Mouse (Mus musculus) forebrain, embryonic 14.5 days (tissue): ENCODE data around the gene Ran. TPM values are rescaled to one million over a fixed set of nuclear protein-coding genes. Genes with fewer than 3 reads are reported as not detected.
A peak's percentile ranks its signal among the peaks of the same experiment; 100 is the strongest.

Experiments used
- ATAC-seq: fragments of 200-750 bp; cut with Nextera tagmentation; 2 replicates; pipeline ENCODE4 v1.8.0; 2017; ENCODE audit warnings: mild to moderate bottlenecking, moderate library complexity
- DNase-seq: peaks from one replicate; pipeline ENCODE4 v3.0.0-alpha.2; 2015; ENCODE audit warnings: low spot score
- H3K27ac ChIP-seq: fragments of 300-500 bp; sonication (generic); 2 replicates; pipeline ENCODE4 v1.5.1; 2014; ENCODE audit warnings: low read depth, mild to moderate bottlenecking, control low read depth, low read length, moderate library complexity
- H3K27me3 ChIP-seq: fragments of 300-500 bp; sonication (generic); replicated peaks from 2 replicates; pipeline ENCODE4 v1.6.1; 2014; ENCODE audit warnings: low read length, control low read depth, mixed read lengths; ENCODE audit not compliant: control insufficient read depth, insufficient read depth
- H3K36me3 ChIP-seq: fragments of 300-500 bp; sonication (generic); 2 replicates; pipeline ENCODE4 v1.6.1; 2014; ENCODE audit warnings: low read length, control low read depth; ENCODE audit not compliant: control insufficient read depth, insufficient read depth
- H3K4me1 ChIP-seq: fragments of 300-500 bp; sonication (generic); 2 replicates; pipeline ENCODE4 v1.6.1; 2014; ENCODE audit warnings: antibody characterized with exemption, low read length, control low read depth; ENCODE audit not compliant: control insufficient read depth, insufficient read depth
- H3K4me2 ChIP-seq: fragments of 300-500 bp; sonication (generic); 2 replicates; pipeline ENCODE4 v1.6.1; 2014; ENCODE audit warnings: mild to moderate bottlenecking, control low read depth, low read length
- H3K4me3 ChIP-seq: fragments of 300-500 bp; sonication (generic); 2 replicates; pipeline ENCODE4 v1.5.1; 2014; ENCODE audit warnings: low read depth, low read length, control low read depth
- H3K9ac ChIP-seq: fragments of 300-500 bp; sonication (generic); 2 replicates; pipeline ENCODE4 v1.6.1; 2014; ENCODE audit warnings: mild to moderate bottlenecking, low read length, control low read depth, moderate library complexity
- H3K9me3 ChIP-seq: fragments of 300-500 bp; sonication (generic); replicated peaks from 2 replicates; pipeline ENCODE4 v1.6.1; 2016; ENCODE audit warnings: low read length, control low read depth, mixed read lengths; ENCODE audit not compliant: control insufficient read depth
- WGBS: fragments of 180-500 bp; shearing (Covaris S2); extraction: QIAGEN DNeasy Blood & Tissue Kit; methylation state at CpG from one replicate; pipeline ENCODE4 v1.1.7; 2014; 5-methylcytosine and 5-hydroxymethylcytosine counted together
- polyA plus RNA-seq: library from polyadenylated mRNA; unstranded; fragments of >200 nt; fragmentation: Nextera tagmentation; extraction: Ambion mirVana; gene quantifications from 2 replicates; pipeline ENCODE4 v1.2.1, GENCODE M21; 2014

The Ran gene
- polyA plus RNA-seq, 1 experiment from 2014 or later, result 632 TPM

- Histone ChIP-seq H3K27ac (no peak overlapping the region), H3K4me1 (peaks cover 8% of the 10 kb centered on the region; the same call in 1 of the 2 replicates), H3K4me2 (no peak overlapping the region), H3K4me3 (no peak overlapping the region), H3K27me3 (no peaks in the 10 kb centered on the region), H3K9me3 (no peaks in the 10 kb centered on the region), H3K9ac (no peak overlapping the region), H3K36me3 (peaks cover 40% of the 10 kb centered on the region)
- DNase-seq, result no peak
- ATAC-seq, result no peak
- WGBS, result 33% methylated on average over 2 of the region's 2 CpGs
These were observed 5.2 kb downstream of the Ran start for GRCm38 (mm10) chr5:129025048-129025447.

GRCm38 (mm10) chr5:129025725-129026124 lies 5.9 kb downstream of the Ran start:
- DNase-seq, result no peak

GRCm38 (mm10) chr5:129026171-129026570 lies 6.3 kb downstream of the Ran start:
- H3K4me1 ChIP-seq, result peaks cover 8% of the 10 kb centered on the region; the same call in 1 of the 2 replicates
- no peaks in the 10 kb centered on the region for H3K27me3 ChIP-seq
- no peak overlapping the region for H3K4me2 ChIP-seq
- H3K4me3 ChIP-seq, result no peak overlapping the region
- DNase-seq (no peak), ATAC-seq (no peak)
- peaks cover 39% of the 10 kb centered on the region for H3K36me3 ChIP-seq
- no peak overlapping the region for H3K9ac ChIP-seq
- no peaks in the 10 kb centered on the region for H3K9me3 ChIP-seq
- no peak overlapping the region for H3K27ac ChIP-seq
- WGBS, result 98% methylated on average over 3 of the region's 3 CpGs

More at GRCm38 (mm10) chr5:129025725-129026124, 5.9 kb downstream of the Ran start:
- peaks cover 40% of the 10 kb centered on the region for H3K36me3 ChIP-seq
- H3K27me3 ChIP-seq, result no peaks in the 10 kb centered on the region
- H3K9ac ChIP-seq, result no peak overlapping the region
- ATAC-seq, result no peak
- H3K27ac ChIP-seq, result no peak overlapping the region
- H3K4me2 ChIP-seq, result no peak overlapping the region
- H3K9me3 ChIP-seq, result no peaks in the 10 kb centered on the region
- peaks cover 8% of the 10 kb centered on the region; the same call in 1 of the 2 replicates for H3K4me1 ChIP-seq
- no peak overlapping the region for H3K4me3 ChIP-seq
- 97% methylated on average over 2 of the region's 2 CpGs for WGBS

GRCm38 (mm10) chr5:129026637-129027036 lies 6.8 kb downstream of the Ran start:
- no peaks in the 10 kb centered on the region for H3K27me3 ChIP-seq
- DNase-seq (no peak), ATAC-seq (no peak)
- no peak overlapping the region for H3K27ac ChIP-seq
- H3K4me3 ChIP-seq, result no peak overlapping the region
- no peaks in the 10 kb centered on the region for H3K9me3 ChIP-seq
- no peak overlapping the region for H3K9ac ChIP-seq
- peaks cover 3% of the 10 kb centered on the region; the same call in 1 of the 2 replicates for H3K4me1 ChIP-seq
- no peak overlapping the region for H3K4me2 ChIP-seq
- H3K36me3 ChIP-seq, result peaks cover 35% of the 10 kb centered on the region
- WGBS, result 68% methylated on average over 1 of the region's 1 CpGs

- H3K27me3 ChIP-seq, result no peaks in the 10 kb centered on the region
- WGBS, result 56% methylated on average over 5 of the region's 5 CpGs
- no peak overlapping the region for H3K27ac ChIP-seq
- peaks cover 17% of the 10 kb centered on the region; the same call in 1 of the 2 replicates for H3K36me3 ChIP-seq
- no peak overlapping the region for H3K9ac ChIP-seq
- no peak overlapping the region for H3K4me2 ChIP-seq
- no peaks in the 10 kb centered on the region for H3K9me3 ChIP-seq
- ATAC-seq (no peak), DNase-seq (no peak)
- no peak overlapping the region for H3K4me3 ChIP-seq
- H3K4me1 ChIP-seq, result no peaks in the 10 kb centered on the region
These were observed 9.4 kb downstream of the Ran start for GRCm38 (mm10) chr5:129029131-129029723.

- ATAC-seq, result no peak
These were observed 16.8 kb downstream of the Ran start for GRCm38 (mm10) chr5:129036678-129037077.

GRCm38 (mm10) chr5:129037739-129038138 lies 17.9 kb downstream of the Ran start:
- no peak for ATAC-seq
- H3K27ac ChIP-seq, result no peak overlapping the region
- DNase-seq, result no peak
- H3K9me3 ChIP-seq, result no peaks in the 10 kb centered on the region
- 89% methylated on average over 7 of the region's 7 CpGs for WGBS
- no peaks in the 10 kb centered on the region for H3K36me3 ChIP-seq
- no peaks in the 10 kb centered on the region for H3K27me3 ChIP-seq
- no peak overlapping the region for H3K4me2 ChIP-seq
- H3K4me1 ChIP-seq, result no peaks in the 10 kb centered on the region
- H3K9ac ChIP-seq, result no peak overlapping the region
- no peak overlapping the region for H3K4me3 ChIP-seq

More at GRCm38 (mm10) chr5:129036678-129037077, 16.8 kb downstream of the Ran start:
- Histone ChIP-seq H3K4me2 (no peak overlapping the region), H3K9me3 (no peaks in the 10 kb centered on the region), H3K27me3 (no peaks in the 10 kb centered on the region), H3K9ac (no peak overlapping the region), H3K4me1 (no peaks in the 10 kb centered on the region), H3K36me3 (no peaks in the 10 kb centered on the region), H3K27ac (no peak overlapping the region), H3K4me3 (no peak overlapping the region)
- no peak for DNase-seq
- 91% methylated on average over 5 of the region's 5 CpGs for WGBS

GRCm38 (mm10) chr5:129045641-129046580 lies 26.0 kb downstream of the Ran start:
- H3K27ac ChIP-seq, result peak overlapping the region; percentile 81
- ATAC-seq, result peak; percentile 30; the same call in 1 of the 2 replicates
- 14% methylated on average over 26 of the region's 26 CpGs for WGBS
- H3K36me3 ChIP-seq, result no peaks in the 10 kb centered on the region
- H3K4me1 ChIP-seq, result peaks cover 13% of the 10 kb centered on the region
- no peaks in the 10 kb centered on the region for H3K9me3 ChIP-seq
- peak; percentile 69 for DNase-seq
- H3K27me3 ChIP-seq, result no peaks in the 10 kb centered on the region
- H3K9ac ChIP-seq, result peak overlapping the region; percentile 32; the same call in 1 of the 2 replicates
- H3K4me3 ChIP-seq, result no peak overlapping the region
- peak overlapping the region; percentile 10; the same call in 1 of the 2 replicates for H3K4me2 ChIP-seq
